Mouse (Mus musculus) stomach, embryonic 16.5 days (tissue): ENCODE data around the gene Top3a. TPM values are rescaled to one million over a fixed set of nuclear protein-coding genes. Genes with fewer than 3 reads are reported as not detected.

Source experiments
- ATAC-seq: fragments of 200-750 bp; cut with Nextera tagmentation; 2 replicates; pipeline ENCODE4 v1.8.0; 2017; ENCODE audit warnings: moderate number of reproducible peaks, moderate TSS enrichment; ENCODE audit not compliant: insufficient read depth, low FRiP score
- H3K27ac ChIP-seq: fragments of 300-500 bp; sonication (generic); 2 replicates; pipeline ENCODE4 v1.5.1; 2014; ENCODE audit warnings: low read length
- H3K27me3 ChIP-seq: fragments of 300-500 bp; sonication (generic); 2 replicates; pipeline ENCODE4 v1.6.1; 2014; ENCODE audit warnings: low read length, control low read depth, mixed read lengths; ENCODE audit not compliant: control insufficient read depth, insufficient read depth
- H3K36me3 ChIP-seq: fragments of 300-500 bp; sonication (generic); 2 replicates; pipeline ENCODE4 v1.6.1; 2014; ENCODE audit warnings: low read length; ENCODE audit not compliant: control insufficient read depth, insufficient read depth
- H3K4me1 ChIP-seq: fragments of 300-500 bp; sonication (generic); 2 replicates; pipeline ENCODE4 v1.6.1; 2014; ENCODE audit warnings: low read length, control low read depth, mixed read lengths; ENCODE audit not compliant: control insufficient read depth, insufficient read depth
- H3K4me2 ChIP-seq: fragments of 300-500 bp; sonication (generic); 2 replicates; pipeline ENCODE4 v1.6.1; 2014; ENCODE audit warnings: low read depth, low read length, mixed read lengths
- H3K4me3 ChIP-seq: fragments of 300-500 bp; sonication (generic); replicated peaks from 2 replicates; pipeline ENCODE4 v1.5.1; 2014; ENCODE audit warnings: mild to moderate bottlenecking, low read length
- H3K9ac ChIP-seq: fragments of 300-500 bp; sonication (generic); 2 replicates; pipeline ENCODE4 v1.6.1; 2014; ENCODE audit warnings: low read length
- H3K9me3 ChIP-seq: fragments of 300-500 bp; sonication (generic); replicated peaks from 2 replicates; pipeline ENCODE4 v1.6.1; 2016; ENCODE audit warnings: low read length, control low read depth; ENCODE audit not compliant: control insufficient read depth
- WGBS: fragments of 180-500 bp; shearing (Covaris S2); extraction: QIAGEN DNeasy Blood & Tissue Kit; methylation state at CpG from one replicate; pipeline ENCODE4 v1.1.7; 2014; 5-methylcytosine and 5-hydroxymethylcytosine counted together
- polyA plus RNA-seq: library from polyadenylated mRNA; unstranded; fragments of >200 nt; fragmentation: Nextera tagmentation; extraction: Ambion mirVana; gene quantifications from 2 replicates; pipeline ENCODE4 v1.2.1, GENCODE M21; 2015

Top3a gene
- polyA plus RNA-seq, 1 experiment from 2014 or later: 13.0 TPM

GRCm38 (mm10) chr11:60777801-60778370 lies 721 bp upstream of the Top3a start:
- no peaks in the 10 kb centered on the region for H3K27me3 ChIP-seq
- WGBS: 23% methylated on average over 16 of the region's 16 CpGs
- peak overlapping the region; percentile 92 for H3K27ac ChIP-seq
- ATAC-seq: no peak
- H3K4me2 ChIP-seq: peak overlapping the region; percentile 94
- H3K9me3 ChIP-seq: no peaks in the 10 kb centered on the region
- H3K4me3 ChIP-seq: peak overlapping the region; percentile 88
- peak overlapping the region; percentile 82 for H3K9ac ChIP-seq
- peaks cover 63% of the 10 kb centered on the region for H3K4me1 ChIP-seq
- no peaks in the 10 kb centered on the region for H3K36me3 ChIP-seq

- H3K4me3 ChIP-seq: peak overlapping the region; percentile 88
- H3K9ac ChIP-seq: peak overlapping the region; percentile 82
- no peaks in the 10 kb centered on the region for H3K9me3 ChIP-seq
- peak overlapping the region; percentile 73 for H3K4me2 ChIP-seq
- H3K4me1 ChIP-seq: peaks cover 50% of the 10 kb centered on the region
- 3% methylated on average over 17 of the region's 17 CpGs for WGBS
- no peaks in the 10 kb centered on the region for H3K27me3 ChIP-seq
- H3K27ac ChIP-seq: peak overlapping the region; percentile 92
- ATAC-seq: no peak
- H3K36me3 ChIP-seq: no peaks in the 10 kb centered on the region
Measured at GRCm38 (mm10) chr11:60776107-60776828, 897 bp downstream of the Top3a start.

DNA sequence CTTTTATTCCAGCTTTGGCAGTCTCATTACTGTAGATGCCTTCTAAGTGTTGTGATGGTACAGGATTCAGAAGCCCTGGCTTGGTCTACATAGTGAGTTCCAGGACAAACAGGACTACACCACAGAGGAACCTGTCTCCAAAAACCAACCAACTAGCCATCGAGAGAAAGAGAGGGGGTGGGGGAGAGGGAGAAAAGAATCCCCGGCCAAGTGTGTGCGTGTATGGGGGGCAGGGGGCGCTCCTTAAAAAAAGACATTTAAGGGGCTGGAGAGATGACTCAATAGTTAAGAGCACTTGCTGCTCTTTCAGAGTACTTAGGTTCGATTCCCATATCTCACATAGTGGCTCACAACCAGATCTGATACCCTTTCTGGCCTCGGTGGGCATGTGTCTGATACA lies 1.6 kb downstream of the Top3a start:
- H3K4me3 ChIP-seq: peak overlapping the region; percentile 88
- 39% methylated on average over 6 of the region's 6 CpGs for WGBS
- H3K4me2 ChIP-seq: peak overlapping the region; percentile 73
- H3K4me1 ChIP-seq: peaks cover 43% of the 10 kb centered on the region
- H3K27ac ChIP-seq: no peak overlapping the region
- no peaks in the 10 kb centered on the region for H3K27me3 ChIP-seq
- no peak for ATAC-seq
- H3K9ac ChIP-seq: peak overlapping the region; percentile 82
- no peaks in the 10 kb centered on the region for H3K9me3 ChIP-seq
- no peaks in the 10 kb centered on the region for H3K36me3 ChIP-seq

GRCm38 (mm10) chr11:60774841-60775240 lies 2.3 kb downstream of the Top3a start:
- H3K4me1 ChIP-seq: peaks cover 36% of the 10 kb centered on the region
- 0 out of 2 replicates have a peak overlapping the region, but pooled peaks have one; percentile 12 for H3K9ac ChIP-seq
- H3K27ac ChIP-seq: no peak overlapping the region
- no peaks in the 10 kb centered on the region for H3K36me3 ChIP-seq
- no peak for ATAC-seq
- H3K9me3 ChIP-seq: no peaks in the 10 kb centered on the region
- peak overlapping the region; percentile 73 for H3K4me2 ChIP-seq
- no peaks in the 10 kb centered on the region for H3K27me3 ChIP-seq
- H3K4me3 ChIP-seq: no peak overlapping the region
- WGBS: 50% methylated on average over 1 of the region's 1 CpGs

DNA sequence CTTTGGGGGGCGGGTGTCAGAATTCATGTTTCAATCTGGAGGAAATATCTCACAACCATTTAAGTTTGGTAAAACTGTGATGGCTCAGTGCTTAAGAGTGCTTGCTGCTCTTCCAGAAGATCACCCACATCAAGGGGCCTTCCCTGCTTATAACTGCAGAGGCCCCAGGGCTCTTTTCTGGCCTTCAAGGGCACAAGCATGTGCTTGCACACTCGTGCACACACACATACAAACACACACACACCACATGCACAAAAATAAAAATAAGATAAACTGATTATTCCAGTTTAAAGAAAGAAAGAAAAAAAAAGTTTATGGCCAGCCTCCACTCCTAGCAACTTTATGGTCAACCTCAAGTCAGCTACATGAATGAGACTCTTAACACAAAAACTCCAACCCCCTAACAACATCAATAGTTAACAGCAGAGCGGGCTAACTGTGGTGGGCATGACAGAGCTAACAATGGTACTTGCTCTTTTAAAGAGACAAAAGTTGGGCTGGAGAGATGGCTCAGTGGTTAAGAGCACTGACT lies 2.9 kb downstream of the Top3a start:
- H3K36me3 ChIP-seq: no peaks in the 10 kb centered on the region
- H3K4me3 ChIP-seq: no peak overlapping the region
- no peaks in the 10 kb centered on the region for H3K27me3 ChIP-seq
- no peak overlapping the region for H3K9ac ChIP-seq
- H3K4me1 ChIP-seq: peaks cover 29% of the 10 kb centered on the region
- H3K4me2 ChIP-seq: no peak overlapping the region
- no peak overlapping the region for H3K27ac ChIP-seq
- ATAC-seq: no peak
- WGBS: 87% methylated on average over 3 of the region's 3 CpGs
- H3K9me3 ChIP-seq: no peaks in the 10 kb centered on the region

GRCm38 (mm10) chr11:60772161-60772560 lies 5.0 kb downstream of the Top3a start:
- peaks cover 16% of the 10 kb centered on the region for H3K4me1 ChIP-seq
- H3K9me3 ChIP-seq: no peaks in the 10 kb centered on the region
- no peak overlapping the region for H3K9ac ChIP-seq
- H3K4me3 ChIP-seq: no peak overlapping the region
- no peak for ATAC-seq
- no peaks in the 10 kb centered on the region for H3K36me3 ChIP-seq
- no peak overlapping the region for H3K4me2 ChIP-seq
- H3K27me3 ChIP-seq: no peaks in the 10 kb centered on the region
- WGBS: 80% methylated on average over 4 of the region's 4 CpGs
- H3K27ac ChIP-seq: no peak overlapping the region

- Histone ChIP-seq H3K4me3 (no peak overlapping the region), H3K9me3 (no peaks in the 10 kb centered on the region), H3K27ac (no peak overlapping the region), H3K36me3 (no peaks in the 10 kb centered on the region), H3K9ac (no peak overlapping the region), H3K27me3 (no peaks in the 10 kb centered on the region), H3K4me2 (no peak overlapping the region), H3K4me1 (peaks cover 11% of the 10 kb centered on the region)
- WGBS: 89% methylated on average over 3 of the region's 3 CpGs
- ATAC-seq: no peak
Measured at GRCm38 (mm10) chr11:60770776-60771175, 6.4 kb downstream of the Top3a start.

DNA sequence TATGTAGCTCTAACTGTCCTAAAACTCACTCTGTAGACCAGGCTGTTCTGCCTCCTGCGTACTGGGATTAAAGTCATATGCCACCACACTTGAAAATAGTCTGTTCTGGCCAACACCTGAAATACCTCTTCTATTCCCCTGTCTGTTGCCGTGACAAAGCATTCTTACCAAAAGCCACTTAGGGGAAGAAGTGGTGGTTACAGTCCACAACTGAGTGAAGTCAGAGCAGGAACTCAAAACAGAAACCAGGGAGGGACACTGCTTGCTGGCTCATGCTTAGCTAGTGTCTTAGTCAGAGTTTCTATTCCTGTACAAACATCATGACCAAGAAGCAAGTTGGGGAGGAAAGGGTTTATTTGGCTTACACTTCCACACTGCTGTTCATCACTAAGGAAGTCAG lies 7.8 kb downstream of the Top3a start:
- H3K36me3 ChIP-seq: no peaks in the 10 kb centered on the region
- 76% methylated on average over 2 of the region's 2 CpGs for WGBS
- ATAC-seq: no peak
- H3K27me3 ChIP-seq: no peaks in the 10 kb centered on the region
- H3K4me1 ChIP-seq: no peaks in the 10 kb centered on the region; the same call in 1 of the 2 replicates
- no peaks in the 10 kb centered on the region for H3K9me3 ChIP-seq
- H3K27ac ChIP-seq: no peak overlapping the region
- H3K9ac ChIP-seq: no peak overlapping the region
- H3K4me3 ChIP-seq: no peak overlapping the region
- no peak overlapping the region for H3K4me2 ChIP-seq

- Histone ChIP-seq H3K36me3 (peaks cover 4% of the 10 kb centered on the region; the same call in 1 of the 2 replicates), H3K4me1 (no peaks in the 10 kb centered on the region), H3K4me3 (no peak overlapping the region), H3K9ac (no peak overlapping the region), H3K4me2 (no peak overlapping the region), H3K27me3 (no peaks in the 10 kb centered on the region), H3K9me3 (no peaks in the 10 kb centered on the region), H3K27ac (no peak overlapping the region)
- WGBS: 78% methylated on average over 4 of the region's 4 CpGs
- no peak for ATAC-seq
Measured at GRCm38 (mm10) chr11:60766969-60767368, 10.2 kb downstream of the Top3a start.
